Mouse (Mus musculus) testis, adult 2 months (tissue): ENCODE data around the gene Rcc1l. TPM values are rescaled to one million over a fixed set of nuclear protein-coding genes. Genes with fewer than 3 reads are reported as not detected.

Experiments
- H3K27ac ChIP-seq: fragments of 200-500 bp; 2 replicates; pipeline ENCODE4 v1.5.1; 2012; ENCODE audit warnings: low read depth, low read length; ENCODE audit not compliant: control insufficient read depth, insufficient read depth
- H3K27me3 ChIP-seq: fragments of 200-500 bp; 2 replicates; pipeline ENCODE4 v1.6.1; 2012; ENCODE audit warnings: mild to moderate bottlenecking, low read length, moderate library complexity; ENCODE audit not compliant: control insufficient read depth, insufficient read depth
- H3K36me3 ChIP-seq: fragments of 200-500 bp; 2 replicates; pipeline ENCODE4 v1.6.1; 2012; ENCODE audit warnings: mild to moderate bottlenecking, low read length; ENCODE audit not compliant: control insufficient read depth, insufficient read depth
- H3K4me1 ChIP-seq: fragments of 200-500 bp; 2 replicates; pipeline ENCODE4 v1.6.1; 2012; ENCODE audit warnings: low read length; ENCODE audit not compliant: control insufficient read depth, insufficient read depth
- H3K4me3 ChIP-seq: fragments of 200-500 bp; 2 replicates; pipeline ENCODE4 v1.5.1; 2012; ENCODE audit warnings: low read depth, mild to moderate bottlenecking, low read length, moderate library complexity, mixed read lengths; ENCODE audit not compliant: control insufficient read depth
- CTCF ChIP-seq: fragments of 200-500 bp; IDR thresholded peaks from 2 replicates; pipeline ENCODE4 v1.5.1; 2012; ENCODE audit warnings: low read depth, mild to moderate bottlenecking, inconsistent platforms, low read length, moderate library complexity; ENCODE audit not compliant: control insufficient read depth, insufficient read depth, insufficient replicate concordance
- POLR2A ChIP-seq: fragments of 200-500 bp; IDR thresholded peaks from 2 replicates; pipeline ENCODE4 v1.6.1; 2012; ENCODE audit warnings: low read depth, mild to moderate bottlenecking, inconsistent platforms, low read length, moderate library complexity; ENCODE audit not compliant: control insufficient read depth
- polyA plus RNA-seq: library from polyadenylated mRNA; depleted of rRNA; stranded (reverse); fragments of >200 nt; gene quantifications from 2 replicates; pipeline ENCODE4 v1.2.3, GENCODE M21; 2012

Gene Rcc1l
- polyA plus RNA-seq, 1 experiment: 10.3 TPM

- Histone ChIP-seq H3K4me3 (no peak overlapping the region), H3K27ac (no peak overlapping the region), H3K4me1 (peaks cover 2% of the 10 kb centered on the region; the same call in 1 of the 2 replicates), H3K27me3 (no peaks in the 10 kb centered on the region), H3K36me3 (no peaks in the 10 kb centered on the region)
- TF ChIP-seq CTCF: no peak
- TF ChIP-seq POLR2A: no peak
Observed at GRCm38 (mm10) chr5:134115639-134116259, 60.8 kb downstream of the Rcc1l start.

DNA sequence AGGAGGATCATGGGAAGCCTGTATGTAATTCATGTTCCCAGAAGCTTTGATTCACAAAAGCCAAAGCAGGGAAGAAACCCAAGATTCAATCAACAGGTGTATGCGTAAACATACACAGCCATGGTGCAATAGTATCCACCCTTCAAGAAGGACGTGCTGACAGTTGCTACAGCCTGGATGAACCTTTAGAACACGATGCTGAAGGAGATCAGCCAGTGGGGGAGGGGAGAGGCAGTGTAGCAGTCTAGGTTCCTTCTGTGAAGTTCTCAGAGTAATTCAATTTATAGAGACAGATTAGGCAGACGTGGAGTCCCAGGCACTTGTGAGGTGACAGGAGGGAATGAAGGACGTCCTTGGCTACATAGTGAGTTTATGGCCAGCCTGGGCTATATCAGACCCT, 61.6 kb downstream of the Rcc1l start:
- H3K27me3 ChIP-seq: no peaks in the 10 kb centered on the region
- peaks cover 2% of the 10 kb centered on the region; the same call in 1 of the 2 replicates for H3K4me1 ChIP-seq
- H3K27ac ChIP-seq: no peak overlapping the region
- no peaks in the 10 kb centered on the region for H3K36me3 ChIP-seq
- no peak for TF ChIP-seq CTCF
- no peak for TF ChIP-seq POLR2A
- H3K4me3 ChIP-seq: no peak overlapping the region

- Histone ChIP-seq H3K4me3 (no peak overlapping the region), H3K36me3 (no peaks in the 10 kb centered on the region), H3K4me1 (peaks cover 9% of the 10 kb centered on the region)
Observed at GRCm38 (mm10) chr5:134105829-134106228, 70.7 kb downstream of the Rcc1l start.

GRCm38 (mm10) chr5:134102720-134103119, 73.9 kb downstream of the Rcc1l start:
- TF ChIP-seq CTCF: no peak

More at GRCm38 (mm10) chr5:134105829-134106228, 70.7 kb downstream of the Rcc1l start:
- TF ChIP-seq POLR2A (no peak), CTCF (no peak)
- Histone ChIP-seq H3K27ac (no peak overlapping the region), H3K27me3 (no peaks in the 10 kb centered on the region)

DNA sequence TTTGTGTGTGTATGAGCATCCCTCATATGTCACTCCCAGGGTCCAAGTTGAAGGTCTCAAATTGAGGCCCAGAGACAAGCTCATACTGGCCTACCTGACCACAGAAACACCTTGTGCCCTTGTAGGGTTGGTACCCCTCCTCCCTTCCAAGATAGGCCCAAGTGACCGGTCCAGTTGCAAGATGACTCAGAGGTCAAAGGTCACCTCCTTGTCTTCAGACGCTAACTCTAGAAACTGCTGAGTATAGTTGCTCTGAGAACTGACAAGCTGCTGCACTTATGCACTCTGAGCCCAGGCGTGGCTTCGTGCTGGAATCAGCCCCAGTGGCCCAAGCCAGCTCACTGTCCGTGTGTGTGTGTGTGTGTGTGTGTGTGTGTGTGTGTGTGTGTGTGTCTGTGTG, 74.7 kb downstream of the Rcc1l start:
- TF ChIP-seq CTCF (no peak), POLR2A (no peak)
- Histone ChIP-seq H3K4me1 (peaks cover 8% of the 10 kb centered on the region), H3K4me3 (no peak overlapping the region)

More at GRCm38 (mm10) chr5:134102720-134103119, 73.9 kb downstream of the Rcc1l start:
- no peaks in the 10 kb centered on the region for H3K36me3 ChIP-seq
- H3K27me3 ChIP-seq: no peaks in the 10 kb centered on the region
- H3K27ac ChIP-seq: no peak overlapping the region
- peaks cover 10% of the 10 kb centered on the region for H3K4me1 ChIP-seq
- H3K4me3 ChIP-seq: no peak overlapping the region

DNA sequence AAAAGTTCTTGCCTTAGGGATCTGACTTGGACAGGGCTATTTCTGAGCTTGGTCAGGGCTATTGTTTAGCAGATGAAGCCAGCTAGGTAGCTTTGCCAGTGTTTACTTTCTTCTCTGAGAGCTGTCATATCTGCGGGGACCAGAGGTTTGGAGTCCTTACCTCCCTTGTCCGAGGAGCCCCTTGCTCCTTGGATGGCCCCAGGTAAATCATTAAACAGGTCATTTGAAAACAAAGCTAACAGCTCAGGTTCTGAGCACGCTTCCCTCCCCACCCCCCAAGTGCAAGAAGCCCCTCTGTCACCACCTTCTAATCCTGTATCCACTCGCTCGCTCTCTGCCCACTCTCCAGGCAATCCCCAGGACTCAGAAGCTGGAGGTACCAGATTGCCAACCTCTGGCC, 75.3 kb downstream of the Rcc1l start:
- TF ChIP-seq POLR2A: no peak
- no peak for TF ChIP-seq CTCF
- H3K27ac ChIP-seq: no peak overlapping the region
- H3K36me3 ChIP-seq: no peaks in the 10 kb centered on the region
- H3K4me1 ChIP-seq: peaks cover 8% of the 10 kb centered on the region
- no peak overlapping the region for H3K4me3 ChIP-seq
- no peaks in the 10 kb centered on the region for H3K27me3 ChIP-seq

More for the DNA sequence above, 74.7 kb downstream of the Rcc1l start:
- Histone ChIP-seq H3K27ac (no peak overlapping the region), H3K27me3 (no peaks in the 10 kb centered on the region), H3K36me3 (no peaks in the 10 kb centered on the region)

- no peaks in the 10 kb centered on the region for H3K27me3 ChIP-seq
- H3K4me3 ChIP-seq: no peak overlapping the region; the same call in 1 of the 2 replicates
- TF ChIP-seq POLR2A (no peak), CTCF (no peak)
- peaks cover 10% of the 10 kb centered on the region for H3K4me1 ChIP-seq
- no peaks in the 10 kb centered on the region for H3K36me3 ChIP-seq
- no peak overlapping the region for H3K27ac ChIP-seq
Observed at GRCm38 (mm10) chr5:134100232-134100771, 76.3 kb downstream of the Rcc1l start.

GRCm38 (mm10) chr5:134099496-134100211, 76.9 kb downstream of the Rcc1l start, which contains the start of gene Castor2:
Castor2 (plus strand) TSS chr5:134099711.
- Histone ChIP-seq H3K4me3 (peak within 1 kb of the TSS; percentile 84), H3K4me1 (peaks cover 11% of the 10 kb centered on the region), H3K36me3 (no peaks in the 10 kb centered on the region), H3K27me3 (no peaks in the 10 kb centered on the region), H3K27ac (peak within 1 kb of the TSS; percentile 82)
- no peak for TF ChIP-seq CTCF
- no peak; the same call in 1 of the 2 replicates for TF ChIP-seq POLR2A
